Mouse (Mus musculus): Measurements from ENCODE around the gene Pih1d1.

DNA sequence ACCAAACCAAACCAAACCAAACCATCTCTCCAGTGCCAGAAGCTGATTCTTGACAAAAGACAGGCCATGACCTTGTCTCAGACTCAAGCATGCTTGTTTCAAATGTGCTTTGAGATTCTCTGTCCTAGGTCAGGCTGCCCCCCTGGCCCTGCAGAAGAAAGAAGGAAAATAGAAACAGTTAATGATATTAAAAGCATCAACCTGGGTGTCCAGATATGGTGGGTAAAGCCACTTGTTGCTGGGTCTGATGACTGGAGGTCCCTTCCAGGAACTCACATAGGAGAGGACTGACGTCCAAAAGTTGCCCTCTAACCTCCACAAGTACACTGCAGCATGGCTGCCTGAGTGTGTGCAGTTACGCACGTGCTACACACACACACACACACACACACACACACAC is 6.8 kb downstream of the Pih1d1 start:
- TF ChIP-seq EP300 (IDR thresholded peaks at IDR 0.05; ENCODE audit: low read depth) (no peak), CTCF (IDR thresholded peaks at IDR 0.05; ENCODE audit: low read depth) (no peak)
